Mouse (Mus musculus) E14TG2a.4 (cell line): Measurements from ENCODE around the gene Gm4553.
"Not testable (repeated sequence)": the region's sequence is repeated elsewhere in the genome, so short reads cannot be mapped to it uniquely, and the experiment has no call there.

Experiments used
- CTCF ChIP-seq: conservative IDR thresholded peaks from 2 replicates; pipeline ENCODE4 v1.5.1; 2014; ENCODE audit warnings: low read length
- NANOG ChIP-seq: IDR thresholded peaks from 2 replicates; pipeline ENCODE4 v1.6.1; 2014; ENCODE audit warnings: borderline replicate concordance, low read length, mixed read lengths

DNA sequence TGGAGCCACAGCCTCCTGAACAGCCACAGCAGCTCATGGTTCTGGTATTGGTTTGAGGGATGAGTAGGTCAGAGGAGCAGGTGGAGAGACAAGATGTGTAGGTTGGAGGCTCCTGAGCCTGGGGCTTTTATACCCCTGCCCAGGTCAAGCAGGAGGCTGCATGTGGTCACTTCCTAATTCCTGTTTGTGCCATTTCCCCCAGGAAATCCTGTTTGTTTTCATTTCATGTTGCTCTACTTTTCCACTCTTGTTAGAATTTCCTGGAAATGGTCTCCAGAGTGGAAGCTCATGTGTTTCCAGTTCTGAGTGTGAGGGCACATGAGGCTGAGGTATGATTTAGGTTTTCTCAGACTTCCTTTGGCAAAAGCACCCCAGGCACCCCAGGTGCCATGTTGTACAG is 10.4 kb upstream of the Gm4553 start, which contains the start of gene Krtap5-2:
- TF ChIP-seq CTCF, NANOG: not testable (repeated sequence)
